Mouse (Mus musculus): Measurements from ENCODE around the gene Mis18a.
A peak's percentile ranks its signal among the peaks of the same experiment; 100 is the strongest.

The Mis18a gene

GRCm38 (mm10) chr16:90703646-90704045 lies 23.6 kb downstream of the Mis18a start:
- no peak for DNase-seq

- no peak for DNase-seq
Observed at GRCm38 (mm10) chr16:90701541-90701940, 25.7 kb downstream of the Mis18a start.

- no peak for DNase-seq
Observed at GRCm38 (mm10) chr16:90699390-90699789, 27.8 kb downstream of the Mis18a start.

GRCm38 (mm10) chr16:90696306-90696705 lies 30.9 kb downstream of the Mis18a start:
- no peak for DNase-seq

- DNase-seq: no peak
Observed at GRCm38 (mm10) chr16:90695121-90695520, 32.1 kb downstream of the Mis18a start.

- peak; percentile 22 to 60 for DNase-seq
Observed at GRCm38 (mm10) chr16:90694719-90695118, 32.5 kb downstream of the Mis18a start.

- DNase-seq: no peak
Observed at GRCm38 (mm10) chr16:90693625-90694024, 33.6 kb downstream of the Mis18a start.

GRCm38 (mm10) chr16:90692704-90693385 lies 34.4 kb downstream of the Mis18a start:
- no peak for DNase-seq

- no peak for DNase-seq
Observed at GRCm38 (mm10) chr16:90687687-90688263, 39.4 kb downstream of the Mis18a start.

- peak; percentile 5 to 6 for DNase-seq
Observed at GRCm38 (mm10) chr16:90687011-90687410, 40.2 kb downstream of the Mis18a start.

- DNase-seq: no peak
Observed at GRCm38 (mm10) chr16:90684092-90684491, 43.1 kb downstream of the Mis18a start.

GRCm38 (mm10) chr16:90679984-90680383 lies 47.2 kb downstream of the Mis18a start:
- DNase-seq: no peak

GRCm38 (mm10) chr16:90678820-90679219 lies 48.4 kb downstream of the Mis18a start:
- DNase-seq: peak in 1 of 2 experiments; percentile 5

- DNase-seq: peak; percentile 18 to 30
Observed at GRCm38 (mm10) chr16:90676920-90677574, 50.2 kb downstream of the Mis18a start.

- DNase-seq: no peak
Observed at GRCm38 (mm10) chr16:90674651-90675050, 52.6 kb downstream of the Mis18a start.

- no peak for DNase-seq
Observed at GRCm38 (mm10) chr16:90673507-90674354, 53.5 kb downstream of the Mis18a start.
